Mouse (Mus musculus) adrenal gland, postnatal 10 days (tissue): ENCODE data around the gene Acsbg1. TPM values are rescaled to one million over a fixed set of nuclear protein-coding genes. Genes with fewer than 3 reads are reported as not detected.

ENCODE experiments used
- microRNA-seq: library from miRNA; unstranded; fragments of <30 nt; microRNA quantifications from one replicate; pipeline ENCODE4 v1.2.0, GENCODE M21; 2021
- total RNA-seq, 2 experiments: library from RNA; stranded (reverse); gene quantifications; 2 replicates each; pipeline ENCODE4 v1.2.3; 2021

Gene Acsbg1
- total RNA-seq, 2 experiments from 2014 or later = 85.7 to 119 TPM

Small RNA genes lying within 50 kb of the gene (microRNA-seq; reads per million reads assigned to microRNA genes)
- not detected for gene Mir5710

Other genes with a start within 250 kb of the Acsbg1 start
- gene Dmxl2, start 160.2 kb downstream of the Acsbg1 start, total RNA-seq = 10 to 100 TPM; 11.7 to 15.2 TPM
- not detected for gene Sh2d7, start 122.9 kb downstream of the Acsbg1 start, total RNA-seq
- 10 to 100 TPM; 69.3 to 83.3 TPM for gene Cib2, start 101.7 kb downstream of the Acsbg1 start, total RNA-seq
- gene Idh3a, start 75.5 kb downstream of the Acsbg1 start, total RNA-seq = 100 to 1,000 TPM; 806 to 826 TPM
- 10 to 100 TPM in 1 of 2 experiments, 1 to 10 TPM in 1; 10.0 to 16.7 TPM for gene Dnaja4, start 37.0 kb upstream of the Acsbg1 start, total RNA-seq
- gene Wdr61, start 72.6 kb upstream of the Acsbg1 start, total RNA-seq = 10 to 100 TPM; 74.9 to 78.8 TPM
- 1 to 10 TPM; 3.9 to 5.9 TPM for gene Crabp1, start 102.9 kb upstream of the Acsbg1 start, total RNA-seq
- 10 to 100 TPM; 49.1 to 52.0 TPM for gene Ireb2, start 201.9 kb upstream of the Acsbg1 start, total RNA-seq